Mouse (Mus musculus): Measurements from ENCODE around the gene Dthd1.

Dthd1 gene

DNA sequence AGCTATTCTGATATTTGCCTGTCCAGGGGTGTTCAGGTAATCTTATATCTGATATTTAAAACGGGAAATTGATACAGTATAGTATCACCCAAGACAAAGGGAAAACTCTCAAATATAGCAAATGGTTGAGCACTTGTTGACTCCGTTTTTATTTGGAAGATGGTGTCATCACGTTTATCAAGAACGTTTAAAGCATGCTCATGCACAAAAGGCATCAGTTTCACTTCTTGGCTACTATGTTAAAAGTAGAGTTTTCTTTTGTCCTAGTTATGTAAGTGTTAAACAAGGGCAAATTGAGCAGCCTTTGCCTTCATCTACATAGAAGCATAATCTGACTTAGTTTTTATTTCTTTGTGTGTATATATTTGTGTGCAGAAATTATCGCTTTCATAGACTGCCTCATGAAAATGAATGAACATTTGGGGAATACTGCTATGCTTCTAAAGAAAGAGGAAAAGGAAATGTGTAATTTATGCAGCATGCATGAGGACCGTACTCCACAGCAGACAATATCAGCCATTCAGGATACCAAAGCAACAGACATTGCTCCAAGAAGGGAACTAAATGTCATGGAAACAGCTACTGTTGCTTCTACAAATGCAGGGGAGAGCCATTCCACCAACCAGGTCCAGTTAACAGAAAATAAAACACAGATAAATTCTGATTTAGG, at the start of gene Dthd1:
Gene Dthd1, plus strand, starts transcription at position 422 of the 670 bp plus-strand sequence.
- DNase-seq (ENCODE audit: low read depth, low spot score) = no peak

DNA sequence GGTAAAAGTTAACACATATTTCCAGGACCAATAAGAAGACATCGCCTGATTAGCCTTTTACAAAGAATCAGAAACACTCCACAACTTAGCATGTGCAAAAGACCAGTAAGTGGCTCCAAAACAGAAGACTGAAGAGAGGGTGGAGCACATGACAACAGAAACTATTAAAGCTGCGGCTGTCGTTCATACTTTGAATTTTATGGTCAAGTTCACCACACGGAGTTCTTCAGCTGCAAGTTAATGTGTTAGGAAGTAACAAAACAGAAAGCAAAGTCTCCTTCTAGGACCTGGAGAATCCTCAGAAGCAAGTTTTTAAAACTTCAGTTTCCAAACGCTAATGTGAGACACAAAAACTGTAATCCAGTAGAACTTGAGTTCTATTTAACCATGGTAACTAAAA, 49.5 kb upstream of the Dthd1 start:
- DNase-seq (ENCODE audit: low read depth, low spot score) = no peak

DNA sequence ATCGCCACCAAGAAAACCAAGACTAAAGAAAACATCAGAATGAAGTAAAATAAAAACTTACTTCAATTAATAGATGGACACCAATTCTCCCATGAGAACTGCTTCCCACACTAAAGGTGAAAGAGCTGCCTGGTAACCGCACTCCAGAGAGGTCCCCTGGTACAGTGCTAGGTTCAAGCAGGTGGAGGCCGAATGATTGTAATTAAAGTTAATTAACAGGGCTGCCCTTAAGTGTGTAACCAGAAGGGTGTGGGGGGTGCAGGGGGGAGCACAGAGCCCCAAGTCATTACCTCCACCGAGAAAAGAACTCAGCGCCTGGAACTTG, 48.2 kb upstream of the Dthd1 start:
- DNase-seq (ENCODE audit: low read depth, low spot score) = no peak

DNA sequence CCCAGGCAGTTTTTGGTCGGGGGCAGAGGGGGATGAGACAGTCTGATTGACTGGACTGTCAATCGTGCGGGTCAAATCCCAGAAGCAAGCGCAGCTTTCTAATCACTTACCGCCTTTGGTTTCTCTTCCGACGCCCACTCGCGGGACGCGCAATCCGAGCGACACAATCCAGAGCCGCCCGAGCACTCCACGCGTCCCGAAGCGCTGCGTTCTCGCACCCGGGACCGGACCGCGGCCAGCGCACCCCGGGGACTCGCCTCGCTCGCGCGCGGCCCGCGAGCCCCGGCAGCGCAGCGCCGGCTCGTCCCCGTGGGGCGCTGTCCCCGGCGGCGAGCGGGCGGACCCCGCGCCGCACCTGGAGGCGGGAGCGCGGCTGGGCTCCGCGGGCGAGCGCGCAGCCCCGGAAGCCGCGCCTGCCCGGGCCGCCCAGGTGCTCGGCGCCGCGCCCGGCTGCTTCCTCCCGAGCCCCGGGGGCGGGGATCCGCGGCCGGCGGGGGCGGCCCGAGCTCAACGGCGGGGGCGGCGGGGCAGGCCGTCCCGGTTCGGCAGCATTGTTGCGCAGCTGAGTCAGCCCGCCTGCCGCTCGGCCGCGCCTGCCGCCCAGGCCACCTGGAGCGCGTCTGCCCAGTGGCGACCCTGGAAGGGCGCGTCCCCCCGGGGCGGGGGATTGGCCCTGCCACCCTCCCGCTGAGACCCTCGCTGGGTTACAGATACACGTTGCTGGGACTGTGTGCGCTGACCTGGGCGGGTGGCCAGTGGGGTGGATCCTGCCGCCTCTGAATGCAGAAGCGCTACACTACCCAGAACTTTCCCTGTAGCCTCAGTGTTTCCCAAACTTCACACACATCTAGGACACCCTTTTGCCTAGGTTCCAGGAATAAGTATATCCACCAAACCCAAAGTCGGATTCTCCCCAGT, 47.6 kb upstream of the Dthd1 start, which contains the start of gene Arap2:
Gene Arap2, minus strand, starts transcription at position 376 of the 918 bp plus-strand sequence.
- DNase-seq (ENCODE audit: low read depth, low spot score) = peak; percentile 72

DNA sequence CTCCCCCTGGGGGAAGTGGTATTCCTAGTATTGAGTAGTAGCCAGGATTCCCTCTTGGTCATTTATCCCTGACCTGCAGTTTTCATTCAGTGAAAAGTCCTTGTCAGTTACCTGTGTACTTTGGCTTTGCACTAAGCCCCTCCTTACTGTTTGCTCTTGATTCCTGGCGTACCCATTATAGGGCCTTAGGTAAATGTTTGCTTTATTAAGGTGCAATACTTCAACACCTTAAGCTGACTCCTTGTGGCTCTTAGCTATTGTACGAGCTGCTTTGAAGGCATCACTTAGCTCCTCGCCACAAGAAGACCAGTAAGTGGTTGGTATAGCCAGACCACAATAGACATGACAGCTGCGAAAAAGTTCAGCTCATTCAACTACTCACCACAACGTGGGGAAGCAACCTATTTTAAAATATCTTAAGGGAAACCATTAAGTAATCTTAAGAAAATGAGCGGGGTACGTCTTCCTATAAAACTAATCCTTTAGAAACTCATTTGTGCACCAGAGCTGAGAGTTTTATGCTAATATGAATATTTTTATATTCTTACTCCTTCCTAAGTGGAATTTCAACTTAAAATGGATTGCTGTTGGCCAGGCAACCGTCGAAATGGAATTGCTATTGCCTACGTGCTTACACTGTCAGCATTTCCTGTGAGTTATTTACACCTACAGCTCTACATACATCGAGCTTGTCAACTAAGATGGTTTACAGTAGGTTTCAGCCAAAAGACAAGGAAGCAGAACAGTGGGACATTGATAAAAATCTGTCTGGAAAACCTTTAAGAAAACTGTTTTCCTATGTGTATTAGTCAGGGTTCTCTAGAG, 41.6 kb upstream of the Dthd1 start:
- no peak for DNase-seq (ENCODE audit: low read depth, low spot score)

DNA sequence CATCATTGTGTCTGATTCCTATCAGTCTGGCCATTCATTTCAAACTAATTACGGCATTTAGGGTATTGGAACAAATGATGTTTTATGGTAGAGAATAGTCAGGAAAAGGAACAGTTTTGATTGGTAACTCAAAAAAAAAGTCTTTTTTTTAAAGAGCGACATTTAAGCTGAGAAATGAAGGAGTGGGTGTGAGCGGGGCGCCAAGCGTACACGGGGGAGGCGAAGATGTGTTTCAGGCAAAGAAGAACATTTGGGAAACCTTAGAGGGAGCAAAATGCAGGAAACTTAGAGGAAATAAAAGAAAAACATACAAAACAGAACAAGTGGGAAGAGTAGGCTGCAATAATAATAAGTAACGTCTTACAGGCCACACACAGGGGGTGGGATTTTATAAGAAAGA, 35.8 kb upstream of the Dthd1 start:
- DNase-seq (ENCODE audit: low read depth, low spot score) = no peak

DNA sequence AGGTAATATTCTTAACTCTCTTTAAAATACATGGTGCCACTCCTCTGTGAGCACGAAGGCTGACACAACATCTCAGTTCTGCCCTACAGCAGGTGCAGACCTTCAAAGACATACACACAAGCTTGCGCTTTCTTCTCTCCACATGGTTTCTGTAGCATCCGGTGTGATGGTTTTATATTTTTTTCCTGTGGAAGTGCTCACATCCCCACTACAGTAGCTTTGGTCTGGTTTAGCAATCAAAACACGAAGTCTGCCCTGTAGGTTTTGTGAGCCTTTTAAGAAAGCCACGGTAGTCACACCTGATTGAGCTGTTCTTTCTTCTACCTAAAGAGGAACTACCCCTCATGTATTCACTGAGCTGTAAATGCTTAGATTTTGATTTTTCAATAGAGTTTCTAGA, 34.9 kb upstream of the Dthd1 start:
- DNase-seq (ENCODE audit: low read depth, low spot score) = no peak

DNA sequence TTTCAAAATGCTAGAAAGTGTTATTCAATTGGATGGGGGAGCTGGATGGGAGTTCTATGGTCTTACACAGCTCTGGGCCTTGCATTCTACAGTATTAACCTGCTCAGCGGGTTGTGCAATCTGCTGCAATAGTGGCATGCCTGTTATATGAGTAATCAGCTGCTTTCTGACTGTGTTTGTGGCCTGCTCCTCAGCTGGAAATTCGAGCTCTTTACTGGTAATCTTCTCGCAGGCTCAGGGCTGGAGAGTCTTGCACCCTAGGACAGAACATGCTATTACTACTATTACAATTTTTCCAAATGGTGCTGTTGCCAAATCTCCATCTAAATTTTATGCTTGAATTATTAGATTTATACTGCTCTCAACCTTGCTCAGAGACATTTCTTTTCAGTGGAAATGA, 26.8 kb upstream of the Dthd1 start:
- no peak for DNase-seq (ENCODE audit: low read depth, low spot score)

DNA sequence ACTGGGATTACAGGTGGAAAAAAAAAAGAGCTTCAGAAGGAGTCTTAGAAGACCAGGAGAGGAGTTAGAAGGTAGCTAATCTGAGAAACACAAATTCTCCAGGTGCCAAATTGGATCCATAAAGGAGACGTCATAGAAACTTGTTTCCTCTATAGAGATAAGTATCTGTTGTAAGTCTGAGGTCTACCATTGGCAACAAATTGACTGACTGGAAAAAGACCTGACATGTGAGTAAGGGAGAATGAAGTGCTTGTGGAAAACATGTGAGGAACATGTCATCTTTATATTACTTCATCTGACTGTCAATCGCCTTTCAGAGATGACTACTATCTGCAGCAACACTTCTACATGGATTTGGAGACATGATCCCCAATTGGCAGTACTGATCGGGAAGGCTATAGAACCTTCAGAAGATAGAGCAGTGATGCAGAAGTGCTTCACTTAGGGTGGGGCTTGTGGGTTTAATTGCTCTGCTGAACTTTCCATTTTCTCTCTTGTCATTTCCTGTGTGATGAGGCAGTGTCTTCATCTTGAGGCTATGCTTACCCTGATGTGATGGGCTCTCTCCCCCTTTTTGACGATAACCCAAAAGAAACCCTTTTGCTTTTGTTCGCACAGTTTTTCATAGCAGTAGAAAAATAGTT, 22.6 kb upstream of the Dthd1 start:
- DNase-seq (ENCODE audit: low read depth, low spot score) = no peak

DNA sequence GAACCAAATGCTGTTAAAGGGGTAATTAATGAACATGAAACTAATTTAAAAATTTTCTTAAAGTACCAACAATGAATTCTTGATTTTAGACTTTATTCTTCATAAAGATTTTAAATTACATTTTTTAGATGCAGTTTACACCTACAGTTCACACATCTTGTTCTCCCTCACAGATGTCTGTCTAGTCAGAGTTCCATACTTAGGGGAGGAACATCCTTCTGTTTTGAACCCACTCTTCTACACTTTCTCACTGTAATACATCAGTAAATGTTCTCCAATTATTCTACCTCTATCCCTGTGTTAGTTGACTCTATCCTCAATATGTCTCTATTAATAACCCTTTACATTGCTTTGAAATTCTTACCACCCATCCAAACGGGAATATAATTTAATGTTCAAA, 20.8 kb upstream of the Dthd1 start:
- no peak for DNase-seq (ENCODE audit: low read depth, low spot score)

DNA sequence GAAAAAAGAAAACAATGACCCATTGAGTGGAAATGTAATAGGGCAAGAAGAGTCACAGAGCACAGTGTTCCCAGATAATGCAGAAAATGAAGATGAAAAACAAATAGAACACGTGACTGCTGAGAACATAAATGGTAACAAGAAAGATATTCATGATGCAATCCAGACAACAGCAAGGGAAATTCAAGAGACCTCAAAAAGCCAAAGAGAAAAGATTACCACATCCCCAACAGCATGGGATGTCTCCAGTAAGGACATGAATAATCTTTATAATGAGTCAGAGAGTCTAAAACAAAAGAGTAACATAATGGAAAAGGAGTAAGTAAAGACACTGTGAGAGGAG, 420 bp downstream of the Dthd1 start:
- DNase-seq (ENCODE audit: low read depth, low spot score) = no peak

DNA sequence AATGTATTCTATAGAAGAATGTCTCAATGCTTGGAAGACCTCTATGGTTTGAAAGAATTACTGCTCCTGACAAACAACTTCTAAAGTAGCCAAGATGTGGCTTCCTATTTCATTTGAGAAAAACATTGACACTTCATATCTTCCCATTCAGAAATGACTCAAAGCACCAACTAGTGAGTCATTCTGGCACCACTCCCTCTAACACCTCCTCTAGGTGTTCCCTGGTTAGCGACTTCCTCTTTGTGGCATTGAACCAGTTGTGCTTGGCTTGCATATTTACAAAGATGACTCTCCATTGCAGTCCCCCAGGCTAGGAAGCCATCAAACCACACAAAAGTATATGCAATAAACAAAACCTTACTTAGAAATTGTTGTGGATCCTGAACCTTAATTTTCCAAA, 2.1 kb downstream of the Dthd1 start:
- DNase-seq (ENCODE audit: low read depth, low spot score) = no peak

DNA sequence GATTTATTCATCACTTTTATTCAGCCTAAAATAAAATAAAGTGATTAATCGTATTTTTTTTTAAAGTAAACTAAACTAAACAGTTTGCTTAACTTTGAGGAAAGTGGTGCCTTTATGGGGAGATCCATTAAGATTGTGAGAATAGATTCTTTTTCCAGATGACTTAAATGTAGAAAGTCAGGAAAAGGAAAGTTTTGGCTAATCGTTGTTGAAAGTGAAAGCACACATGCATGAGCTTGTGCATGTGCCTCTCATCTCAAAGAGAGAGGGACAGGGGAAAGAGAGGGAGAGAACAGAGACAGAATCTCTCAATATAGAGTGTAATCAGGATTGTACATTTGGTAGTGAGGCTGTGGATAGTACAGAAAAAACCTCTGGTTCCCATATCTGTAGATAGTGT, 5.9 kb downstream of the Dthd1 start:
- DNase-seq (ENCODE audit: low read depth, low spot score) = no peak

DNA sequence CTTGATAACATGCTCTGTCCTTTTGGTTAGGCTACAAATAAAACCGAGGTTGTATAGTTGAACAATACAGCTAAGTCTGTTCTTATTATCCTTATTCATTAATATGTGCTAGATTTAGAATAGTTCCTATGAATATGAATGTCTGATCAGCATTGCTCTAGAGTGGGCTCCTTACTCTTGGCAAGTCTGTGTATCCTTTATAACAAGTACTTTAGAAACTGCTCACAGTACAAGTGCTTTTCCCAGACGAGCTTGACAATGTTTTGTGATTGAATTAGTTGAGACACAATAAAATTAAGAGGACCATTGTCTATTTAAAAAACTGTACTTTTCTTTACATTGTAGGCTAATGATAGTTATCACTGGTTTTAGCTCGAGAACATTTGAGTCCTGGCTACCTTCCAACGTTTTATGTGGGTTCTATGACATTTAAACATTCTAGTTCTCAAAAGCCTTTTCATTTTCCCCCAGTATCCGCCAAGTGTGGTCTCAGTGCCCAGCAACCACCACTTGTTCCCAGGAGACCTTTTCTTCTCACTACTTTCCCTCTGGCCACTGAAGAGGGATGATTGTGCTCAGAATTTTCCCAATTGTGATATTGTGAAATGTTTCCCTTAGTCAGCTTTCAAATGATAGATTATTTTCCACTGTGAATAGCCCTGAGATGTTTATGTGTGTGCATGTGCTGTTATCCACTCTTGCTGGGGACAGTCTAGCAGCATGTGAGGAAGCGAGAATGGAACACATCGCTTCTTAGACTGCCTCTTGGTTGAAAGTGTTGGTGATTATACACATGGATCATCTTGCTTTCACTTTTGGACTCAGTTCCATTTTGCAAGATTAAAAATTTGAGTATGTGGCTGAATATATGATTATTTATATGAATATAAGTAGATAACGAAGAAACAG, 7.0 kb downstream of the Dthd1 start:
- DNase-seq (ENCODE audit: low read depth, low spot score) = no peak

DNA sequence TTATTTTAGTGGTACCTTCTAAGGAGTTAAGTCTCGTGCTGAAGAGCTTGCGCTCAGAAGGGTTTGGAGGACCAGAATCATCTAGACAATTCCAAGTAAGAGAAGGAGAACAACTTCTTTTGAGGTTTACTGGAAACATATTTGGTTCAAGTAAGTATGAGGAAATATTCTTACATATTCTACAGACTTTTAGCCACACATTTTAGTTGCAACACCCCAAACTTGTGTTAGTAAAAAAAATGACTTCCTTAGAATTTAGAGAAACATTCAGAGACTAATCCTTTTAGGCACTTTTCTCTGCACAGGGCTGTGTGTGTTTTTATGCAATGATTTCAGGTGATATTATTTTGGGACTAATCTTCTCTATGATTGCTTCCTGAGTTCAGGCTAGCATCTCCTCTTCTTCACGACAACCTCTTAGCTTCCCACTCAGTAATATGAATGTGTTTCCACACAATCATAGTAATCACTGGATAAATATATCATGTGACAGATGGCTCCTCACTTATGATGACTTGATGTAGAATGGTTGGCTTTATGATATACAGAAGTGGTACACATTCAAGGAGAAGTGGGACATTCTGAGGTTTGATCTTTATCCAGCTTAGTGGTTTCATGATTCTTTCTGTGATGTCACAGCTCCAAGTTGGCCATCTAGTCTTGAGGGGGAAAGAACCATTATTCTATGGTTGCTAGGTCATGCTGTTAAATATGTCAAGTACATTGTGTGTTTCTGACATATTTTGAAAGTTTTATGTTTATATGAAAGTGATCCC, 29.5 kb downstream of the Dthd1 start:
- DNase-seq (ENCODE audit: low read depth, low spot score) = no peak

DNA sequence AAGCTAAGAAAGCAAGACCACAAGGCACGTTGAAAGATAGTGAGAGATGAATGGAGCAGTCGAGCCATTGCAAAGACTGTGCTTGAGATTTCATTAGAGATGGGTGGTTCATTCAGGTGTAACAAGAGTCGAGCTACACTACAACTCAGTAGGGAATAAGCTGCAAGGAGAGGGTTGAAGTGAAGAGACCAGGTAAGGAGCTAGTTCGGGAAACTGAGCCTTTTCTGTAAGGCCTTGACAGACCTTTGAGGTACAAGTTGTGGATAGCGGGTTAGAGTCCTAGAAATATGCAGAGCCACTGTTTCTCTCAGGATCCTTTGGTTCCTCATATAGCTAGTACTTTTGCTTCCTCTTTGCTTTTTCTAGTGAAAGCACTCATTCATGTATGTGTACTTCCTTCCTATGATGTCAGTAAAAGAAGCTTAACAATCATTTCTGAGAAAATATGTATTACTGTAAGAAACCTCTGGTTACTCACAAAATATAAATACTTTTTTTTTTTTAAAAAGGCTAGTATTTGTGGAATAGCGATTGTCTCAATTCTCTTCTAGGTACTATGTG, 33.0 kb downstream of the Dthd1 start:
- no peak for DNase-seq (ENCODE audit: low read depth, low spot score)

DNA sequence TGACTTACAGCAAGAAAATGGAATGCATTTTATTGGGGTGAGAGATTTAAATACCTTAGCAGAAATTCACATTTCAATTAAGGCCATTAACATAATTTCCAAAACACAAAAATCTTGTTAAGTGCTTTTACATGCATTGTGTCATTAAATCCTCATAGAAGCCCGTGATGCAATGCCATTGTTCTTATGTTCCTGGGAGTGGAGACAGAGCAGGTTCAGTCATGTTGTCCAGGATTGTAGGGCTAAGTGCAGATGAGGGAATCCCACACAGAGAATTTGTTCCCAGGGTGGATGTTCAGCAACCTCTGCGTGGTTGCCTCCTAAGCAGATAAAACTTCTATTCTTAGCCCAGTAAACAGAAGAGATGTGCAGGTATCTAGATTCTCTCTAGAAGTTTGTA, 37.7 kb downstream of the Dthd1 start:
- no peak for DNase-seq (ENCODE audit: low read depth, low spot score)

DNA sequence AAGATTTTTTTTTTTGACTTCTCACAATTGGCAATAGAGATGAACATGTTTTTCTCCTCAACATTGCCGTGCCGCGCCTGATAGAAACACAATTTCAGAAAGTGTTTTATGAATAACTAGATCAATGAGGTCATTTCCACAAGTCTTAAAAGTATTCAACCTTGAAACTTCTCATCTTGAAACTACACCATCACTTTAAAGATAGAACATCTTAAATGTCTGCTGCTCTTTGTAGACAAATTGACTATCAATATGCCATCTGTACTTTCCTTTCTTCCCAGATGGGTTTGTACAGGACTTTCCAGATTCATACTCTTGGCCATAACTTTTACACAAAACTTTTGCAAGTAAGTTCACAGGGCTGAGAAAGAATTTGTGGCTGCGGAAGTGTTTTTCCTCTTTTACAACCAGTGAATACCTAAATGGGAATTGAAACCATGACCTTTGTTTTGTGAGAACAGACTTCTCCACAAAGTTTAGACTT, 40.8 kb downstream of the Dthd1 start:
- no peak for DNase-seq (ENCODE audit: low read depth, low spot score)

DNA sequence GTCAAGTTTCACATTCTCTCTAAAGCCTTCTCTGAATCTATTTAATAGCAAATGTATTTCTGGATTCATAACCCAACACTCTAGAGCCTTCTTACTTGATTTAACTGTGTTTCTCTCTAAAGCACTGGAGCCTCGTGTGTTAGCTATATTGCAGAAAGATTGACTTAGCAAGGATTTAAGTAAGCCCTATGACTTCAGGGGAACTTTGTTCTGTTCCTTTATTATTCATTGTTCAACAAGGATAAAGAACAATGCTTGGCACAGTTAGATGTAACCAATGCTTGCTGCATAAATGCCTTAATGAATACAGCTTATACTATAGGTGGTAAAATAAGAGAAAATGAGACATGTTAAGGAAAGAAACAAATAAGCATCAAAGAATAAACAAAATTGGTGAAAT, 43.9 kb downstream of the Dthd1 start:
- no peak for DNase-seq (ENCODE audit: low read depth, low spot score)

DNA sequence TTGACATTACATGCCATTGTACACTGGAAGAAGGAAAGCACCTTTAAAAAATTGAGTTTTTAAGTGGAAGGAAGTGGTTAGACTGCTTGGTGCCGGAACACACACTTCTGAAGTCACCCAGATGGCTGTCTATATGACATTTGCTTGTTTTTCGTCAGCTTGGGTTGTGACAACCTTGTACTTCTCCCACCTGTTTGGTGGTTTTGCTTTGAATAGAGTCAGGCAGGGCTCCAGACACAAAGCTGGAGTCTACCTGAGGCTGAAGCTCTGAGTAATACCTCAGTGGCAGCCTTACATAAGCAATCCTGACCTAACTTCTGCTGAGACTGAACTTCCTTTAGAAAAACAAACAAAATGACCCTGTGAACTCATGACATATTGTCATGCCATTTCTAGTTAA, 44.7 kb downstream of the Dthd1 start:
- DNase-seq (ENCODE audit: low read depth, low spot score) = no peak

Data from ZHBTc4 (cell line).